Mouse (Mus musculus) CH12.LX (cell line): ENCODE results near the gene Spag8. TPM values are rescaled to one million over a fixed set of nuclear protein-coding genes. Genes with fewer than 3 reads are reported as not detected.

Source experiments
- DNase-seq: peaks from one replicate; pipeline ENCODE4 v3.0.0-alpha.2; 2013; ENCODE audit errors: extremely low read depth
- H3K27ac ChIP-seq: 2 replicates; pipeline ENCODE4 v1.5.1; 2012; ENCODE audit warnings: low read depth, mild to moderate bottlenecking, control low read depth, moderate library complexity; ENCODE audit not compliant: insufficient read depth
- H3K27me3 ChIP-seq: replicated peaks from 2 replicates; pipeline ENCODE3; 2012; ENCODE audit warnings: inconsistent platforms
- H3K36me3 ChIP-seq, 2 experiments: replicated peaks in 1 of 2; 2 replicates each; pipeline versions ENCODE3 to v1.6.1; 2012; ENCODE audit warnings: inconsistent platforms in 1 of 2, low read length in 1 of 2, mild to moderate bottlenecking in 1 of 2, mixed read lengths in 1 of 2, moderate library complexity in 1 of 2; ENCODE audit not compliant: control insufficient read depth in 1 of 2, insufficient read depth in 1 of 2
- H3K4me1 ChIP-seq, 2 experiments: 2 replicates each; pipeline ENCODE4 v1.6.1; 2012; ENCODE audit warnings: inconsistent platforms in 1 of 2, moderate library complexity in 1 of 2; ENCODE audit not compliant: insufficient read depth in 2 of 2, control insufficient read depth in 1 of 2
- H3K4me2 ChIP-seq: 2 replicates; pipeline ENCODE4 v1.6.1; 2012; ENCODE audit warnings: low read depth, mild to moderate bottlenecking, control low read depth; ENCODE audit not compliant: poor library complexity, insufficient read depth, severe bottlenecking
- H3K4me3 ChIP-seq, 3 experiments: fragments of 150-350 bp in 1 of 3; sonication (generic) in 1 of 3; replicated peaks in 1 of 3; 2 replicates each; pipeline versions ENCODE3 to v1.5.1; 2011 to 2012; ENCODE audit warnings: low read depth in 2 of 3, low read length in 2 of 3, mild to moderate bottlenecking in 2 of 3, moderate library complexity in 2 of 3, control low read depth in 1 of 3, improper control_type of control experiment in 1 of 3, inconsistent platforms in 1 of 3, mixed read lengths in 1 of 3; ENCODE audit not compliant: poor library complexity in 1 of 3
- H3K79me2 ChIP-seq: replicated peaks from 2 replicates; pipeline ENCODE4 v1.6.1; 2012; ENCODE audit warnings: mild to moderate bottlenecking, moderate library complexity; ENCODE audit not compliant: control insufficient read depth, poor library complexity, insufficient read depth, severe bottlenecking; ENCODE audit errors: extremely low read depth
- H3K9ac ChIP-seq: 2 replicates; pipeline ENCODE4 v1.6.1; 2012; ENCODE audit warnings: low read depth, mild to moderate bottlenecking, control low read depth, moderate library complexity; ENCODE audit not compliant: insufficient read depth
- H3K9me3 ChIP-seq: replicated peaks from 2 replicates; pipeline ENCODE3; 2012; ENCODE audit warnings: low read length, inconsistent platforms, mixed read lengths
- BHLHE40 ChIP-seq: IDR thresholded peaks from 2 replicates; pipeline ENCODE4 v1.6.1; 2011; ENCODE audit warnings: mild to moderate bottlenecking, low read depth, low read length, improper control_type of control experiment
- CHD1 ChIP-seq: IDR thresholded peaks from 2 replicates; pipeline ENCODE4 v1.6.1; 2012; ENCODE audit warnings: low read depth, low read length, improper control_type of control experiment, inconsistent platforms
- CHD2 ChIP-seq: IDR thresholded peaks from 2 replicates; pipeline ENCODE4 v1.6.1; 2011; ENCODE audit warnings: low read length, improper control_type of control experiment
- CTCF ChIP-seq, 2 experiments: IDR thresholded peaks in 1 of 2; conservative IDR thresholded peaks in 1 of 2; 2 replicates each; pipeline ENCODE4 v1.5.1; 2011 to 2012; ENCODE audit warnings: low read depth in 2 of 2, low read length in 2 of 2, improper control_type of control experiment in 1 of 2, inconsistent platforms in 1 of 2, mild to moderate bottlenecking in 1 of 2, moderate library complexity in 1 of 2
- E2F4 ChIP-seq: IDR thresholded peaks from 2 replicates; pipeline ENCODE4 v1.6.1; 2011; ENCODE audit warnings: low read depth, low read length, improper control_type of control experiment; ENCODE audit not compliant: insufficient replicate concordance
- ELF1 ChIP-seq: IDR thresholded peaks from 2 replicates; pipeline ENCODE4 v1.6.1; 2014; ENCODE audit warnings: low read depth, mild to moderate bottlenecking, inconsistent platforms, low read length, improper control_type of control experiment
- EP300 ChIP-seq: IDR thresholded peaks from 2 replicates; pipeline ENCODE4 v1.6.1; 2011; ENCODE audit warnings: low read length, improper control_type of control experiment
- ETS1 ChIP-seq: conservative IDR thresholded peaks from 2 replicates; pipeline ENCODE4 v1.6.1; 2012; ENCODE audit warnings: low read depth, mild to moderate bottlenecking, inconsistent platforms, low read length, improper control_type of control experiment, moderate library complexity
- GABPA ChIP-seq: IDR thresholded peaks from 2 replicates; pipeline ENCODE4 v1.6.1; 2012; ENCODE audit warnings: low read depth, low read length, improper control_type of control experiment, inconsistent platforms; ENCODE audit not compliant: insufficient replicate concordance
- HCFC1 ChIP-seq: IDR thresholded peaks from 2 replicates; pipeline ENCODE4 v1.6.1; 2012; ENCODE audit warnings: low read depth, mild to moderate bottlenecking, inconsistent platforms, low read length, improper control_type of control experiment
- IRF4 ChIP-seq: IDR thresholded peaks from 2 replicates; pipeline ENCODE4 v1.6.1; 2014; ENCODE audit warnings: low read depth, mild to moderate bottlenecking, inconsistent platforms, low read length, improper control_type of control experiment
- JUN ChIP-seq: IDR thresholded peaks from 2 replicates; pipeline ENCODE4 v1.6.1; 2011; ENCODE audit warnings: low read depth, mild to moderate bottlenecking, low read length, improper control_type of control experiment, moderate library complexity; ENCODE audit not compliant: insufficient read depth
- JUND ChIP-seq: conservative IDR thresholded peaks from 2 replicates; pipeline ENCODE4 v1.6.1; 2011; ENCODE audit warnings: low read depth, low read length, improper control_type of control experiment
- KAT2A ChIP-seq: IDR thresholded peaks from 2 replicates; pipeline ENCODE4 v1.6.1; 2012; ENCODE audit warnings: low read length, improper control_type of control experiment, inconsistent platforms; ENCODE audit not compliant: insufficient replicate concordance
- MAFK ChIP-seq: IDR thresholded peaks from 2 replicates; pipeline ENCODE4 v1.6.1; 2011; ENCODE audit warnings: low read length, improper control_type of control experiment; ENCODE audit not compliant: insufficient replicate concordance
- MAX ChIP-seq: IDR thresholded peaks from 2 replicates; pipeline ENCODE4 v1.6.1; 2011; ENCODE audit warnings: low read length, improper control_type of control experiment
- MAZ ChIP-seq: IDR thresholded peaks from 2 replicates; pipeline ENCODE4 v1.6.1; 2012; ENCODE audit warnings: low read depth, mild to moderate bottlenecking, inconsistent platforms, low read length, improper control_type of control experiment, moderate library complexity
- MEF2A ChIP-seq: IDR thresholded peaks from 2 replicates; pipeline ENCODE4 v1.6.1; 2014; ENCODE audit warnings: low read depth, mild to moderate bottlenecking, inconsistent platforms, low read length, improper control_type of control experiment, borderline replicate concordance
- MXI1 ChIP-seq: IDR thresholded peaks from 2 replicates; pipeline ENCODE4 v1.6.1; 2011; ENCODE audit warnings: mild to moderate bottlenecking, low read depth, low read length, improper control_type of control experiment
- MYC ChIP-seq: IDR thresholded peaks from 2 replicates; pipeline ENCODE4 v1.6.1; 2011; ENCODE audit warnings: low read depth, mild to moderate bottlenecking, improper control_type of control experiment, low read length
- NELFE ChIP-seq: IDR thresholded peaks from 2 replicates; pipeline ENCODE4 v1.6.1; 2011; ENCODE audit warnings: low read depth, low read length, improper control_type of control experiment
- NRF1 ChIP-seq: IDR thresholded peaks from 2 replicates; pipeline ENCODE4 v1.6.1; 2014; ENCODE audit warnings: low read depth, mild to moderate bottlenecking, inconsistent platforms, low read length, improper control_type of control experiment, moderate library complexity
- PAX5 ChIP-seq: IDR thresholded peaks from 2 replicates; pipeline ENCODE4 v1.6.1; 2012; ENCODE audit warnings: low read length, inconsistent platforms, mixed read lengths
- POLR2A ChIP-seq: IDR thresholded peaks from 2 replicates; pipeline ENCODE4 v1.6.1; 2011; ENCODE audit warnings: low read depth, mild to moderate bottlenecking, improper control_type of control experiment, low read length
- POLR2AphosphoS2 ChIP-seq: IDR thresholded peaks from 2 replicates; pipeline ENCODE4 v1.6.1; 2011; ENCODE audit warnings: low read depth, low read length, improper control_type of control experiment
- RAD21 ChIP-seq: IDR thresholded peaks from 2 replicates; pipeline ENCODE4 v1.6.1; 2011; ENCODE audit warnings: low read depth, mild to moderate bottlenecking, low read length, improper control_type of control experiment, moderate library complexity
- RCOR1 ChIP-seq: conservative IDR thresholded peaks from 2 replicates; pipeline ENCODE4 v1.6.1; 2012; ENCODE audit warnings: low read depth, mild to moderate bottlenecking, inconsistent platforms, low read length, improper control_type of control experiment
- SIN3A ChIP-seq: IDR thresholded peaks from 2 replicates; pipeline ENCODE4 v1.6.1; 2012; ENCODE audit warnings: low read length, improper control_type of control experiment, inconsistent platforms
- SMC3 ChIP-seq: IDR thresholded peaks from 2 replicates; pipeline ENCODE4 v1.6.1; 2011; ENCODE audit warnings: low read depth, low read length, improper control_type of control experiment
- TBP ChIP-seq: conservative IDR thresholded peaks from 2 replicates; pipeline ENCODE4 v1.6.1; 2011; ENCODE audit warnings: low read depth, low read length, improper control_type of control experiment
- TCF12 ChIP-seq: IDR thresholded peaks from 2 replicates; pipeline ENCODE4 v1.6.1; 2014; ENCODE audit warnings: low read depth, mild to moderate bottlenecking, inconsistent platforms, low read length, improper control_type of control experiment
- UBTF ChIP-seq: IDR thresholded peaks from 2 replicates; pipeline ENCODE4 v1.6.1; 2012; ENCODE audit warnings: low read depth, mild to moderate bottlenecking, inconsistent platforms, low read length, improper control_type of control experiment, moderate library complexity
- USF1 ChIP-seq: IDR thresholded peaks from 2 replicates; pipeline ENCODE4 v1.6.1; 2014; ENCODE audit warnings: low read depth, mild to moderate bottlenecking, inconsistent platforms, low read length, improper control_type of control experiment
- USF2 ChIP-seq: conservative IDR thresholded peaks from 2 replicates; pipeline ENCODE4 v1.6.1; 2011; ENCODE audit warnings: low read depth, low read length, improper control_type of control experiment
- ZC3H11A ChIP-seq: IDR thresholded peaks from 2 replicates; pipeline ENCODE4 v1.6.1; 2012; ENCODE audit warnings: low read depth, mild to moderate bottlenecking, inconsistent platforms, low read length, improper control_type of control experiment
- ZKSCAN1 ChIP-seq: IDR thresholded peaks from 2 replicates; pipeline ENCODE4 v1.6.1; 2012; ENCODE audit warnings: low read depth, inconsistent platforms, low read length, improper control_type of control experiment, borderline replicate concordance
- ZMIZ1 ChIP-seq: IDR thresholded peaks from 2 replicates; pipeline ENCODE4 v1.6.1; 2012; ENCODE audit warnings: low read depth, mild to moderate bottlenecking, inconsistent platforms, low read length, improper control_type of control experiment
- ZNF384 ChIP-seq: IDR thresholded peaks from 2 replicates; pipeline ENCODE4 v1.6.1; 2012; ENCODE audit warnings: low read depth, low read length, improper control_type of control experiment, inconsistent platforms
- dilution Hi-C: fragments of 300-500 bp; cut with MboI; formaldehyde crosslinking; loops from 2 replicates; pipeline ENCODE4 v1.14.3; 2020; ENCODE audit warnings: low sequenced_read_pairs; ENCODE audit not compliant: extremely low pct_unique_long_range_greater_than_20kb, extremely low pct_ligation_motif_present
- in situ Hi-C: fragments of 300-500 bp; cut with MboI; formaldehyde crosslinking; loops from 3 replicates; pipeline ENCODE4 v1.14.3; 2019; ENCODE audit warnings: low sequenced_read_pairs, low pct_ligation_motif_present, low pct_unique_long_range_greater_than_20kb, mixed read lengths
- polyA plus RNA-seq: library from polyadenylated mRNA; unstranded; fragments of >175 nt; gene quantifications from 2 replicates; pipeline ENCODE4 v1.2.1, GENCODE M21; 2012; ENCODE audit warnings: low read depth; ENCODE audit not compliant: insufficient read length
- total RNA-seq, 2 experiments: library from RNA; depleted of rRNA; stranded (reverse); fragments of 300-350 nt in 1 of 2; fragments of >200 nt in 1 of 2; gene quantifications; 2 replicates each; pipeline ENCODE4 v1.2.3; 2012 to 2014

Gene Spag8
- total and polyA plus RNA-seq, 3 experiments: 0.08 TPM; not detected in 2

GRCm38 (mm10) chr4:43630030-43630581 lies 23.3 kb downstream of the Spag8 start:
- H3K4me1 ChIP-seq: no peaks in the 10 kb centered on the region
- TF ChIP-seq MAFK: no peak
- no peak for TF ChIP-seq RCOR1
- no peak for TF ChIP-seq USF2
- TF ChIP-seq E2F4: no peak
- TF ChIP-seq SMC3: peak; percentile 74
- TF ChIP-seq CHD1: no peak
- no peak for TF ChIP-seq KAT2A
- TF ChIP-seq NRF1: no peak
- no peak for TF ChIP-seq TBP
- no peak for TF ChIP-seq UBTF
- TF ChIP-seq GABPA: no peak
- TF ChIP-seq IRF4: 0 out of 2 replicates have a peak, but pooled peaks have one; percentile 26
- no peak for TF ChIP-seq ZMIZ1
- TF ChIP-seq BHLHE40: no peak
- TF ChIP-seq MEF2A: peak; percentile 31; the same call in 1 of the 2 replicates
- TF ChIP-seq MYC: peak; percentile 55; the same call in 1 of the 2 replicates
- TF ChIP-seq JUN: no peak
- peak; percentile 71 to 94 for TF ChIP-seq CTCF (conservative IDR thresholded peaks at IDR 0.05 in 1 of 2, IDR thresholded peaks at IDR 0.05 in 1 of 2; ENCODE audit: low read depth in 2 of 2, low read length in 2 of 2)
- peak; percentile 12; the same call in 1 of the 2 replicates for TF ChIP-seq ZC3H11A
- no peak for TF ChIP-seq EP300
- no peak for TF ChIP-seq MAZ
- peak; percentile 16; the same call in 1 of the 2 replicates for TF ChIP-seq HCFC1
- TF ChIP-seq ELF1: no peak
- TF ChIP-seq CHD2: peak; percentile 69; the same call in 1 of the 2 replicates
- no peak for TF ChIP-seq PAX5
- no peak for TF ChIP-seq ZKSCAN1
- TF ChIP-seq NELFE: peak; percentile 56; the same call in 1 of the 2 replicates
- TF ChIP-seq JUND: no peak
- no peak for TF ChIP-seq POLR2AphosphoS2
- 0 out of 2 replicates have a peak, but pooled peaks have one; percentile 31 for TF ChIP-seq MXI1
- no peak for TF ChIP-seq USF1
- no peak for TF ChIP-seq TCF12
- TF ChIP-seq ZNF384: 0 out of 2 replicates have a peak, but pooled peaks have one; percentile 9
- TF ChIP-seq SIN3A: 0 out of 2 replicates have a peak, but pooled peaks have one; percentile 53
- no peak for TF ChIP-seq POLR2A
- 0 out of 2 replicates have a peak, but pooled peaks have one; percentile 30 for TF ChIP-seq MAX
- no peak for TF ChIP-seq ETS1
- TF ChIP-seq RAD21: peak; percentile 94
- H3K9ac ChIP-seq: peak overlapping the region; percentile 34; the same call in 1 of the 2 replicates
- in situ Hi-C loops (no loop called here), dilution Hi-C loops (no loop called here)
- H3K79me2 ChIP-seq: no peaks in the 10 kb centered on the region
- H3K4me2 ChIP-seq: peak overlapping the region; percentile 74
- H3K9me3 ChIP-seq: peaks cover 18% of the 10 kb centered on the region
- H3K27ac ChIP-seq: no peak overlapping the region
- H3K36me3 ChIP-seq: no peaks in the 10 kb centered on the region
- peak; percentile 75 for DNase-seq
- no peak overlapping the region for H3K4me3 ChIP-seq
- H3K27me3 ChIP-seq: peaks cover 74% of the 10 kb centered on the region
